Mouse (Mus musculus): ENCODE measurements at regions not wholly inside any gene's neighbourhood (a gene's known extent, or its start where the extent isn't known, plus 50 kb on each side); places are given as distances from the start of the nearest gene placed in this dataset.

GRCm38 (mm10) chr2:147690506-147691208, 328.9 kb downstream of the Pax1 start:
- TF ChIP-seq CTCF (IDR thresholded peaks at IDR 0.05; ENCODE audit: low read depth) (no peak), EP300 (IDR thresholded peaks at IDR 0.05; ENCODE audit: low read depth) (no peak)

Data from liver, embryonic 14.5 days (tissue).